Mouse (Mus musculus) embryonic facial prominence, embryonic 13.5 days (tissue): ENCODE results near the gene Bcl7c. TPM values are rescaled to one million over a fixed set of nuclear protein-coding genes. Genes with fewer than 3 reads are reported as not detected.
A peak's percentile ranks its signal among the peaks of the same experiment; 100 is the strongest.
"Not testable (repeated sequence)": the region's sequence is repeated elsewhere in the genome, so short reads cannot be mapped to it uniquely, and the experiment has no call there.

ENCODE experiments used
- ATAC-seq: fragments of 200-750 bp; cut with Nextera tagmentation; 2 replicates; pipeline ENCODE4 v1.8.0; 2017; ENCODE audit warnings: low read depth; ENCODE audit not compliant: insufficient number of reproducible peaks, insufficient read depth, low FRiP score, low TSS enrichment
- H3K27ac ChIP-seq: fragments of 300-500 bp; sonication (generic); 2 replicates; pipeline ENCODE4 v1.5.1; 2015; ENCODE audit warnings: moderate library complexity, mild to moderate bottlenecking, inconsistent platforms
- H3K27me3 ChIP-seq: fragments of 300-500 bp; sonication (generic); 2 replicates; pipeline ENCODE4 v1.6.1; 2015; ENCODE audit warnings: mild to moderate bottlenecking, inconsistent platforms
- H3K36me3 ChIP-seq: fragments of 300-500 bp; sonication (generic); 2 replicates; pipeline ENCODE4 v1.6.1; 2015; ENCODE audit warnings: mild to moderate bottlenecking, inconsistent platforms
- H3K4me1 ChIP-seq: fragments of 300-500 bp; sonication (generic); 2 replicates; pipeline ENCODE4 v1.6.1; 2015; ENCODE audit warnings: inconsistent platforms
- H3K4me2 ChIP-seq: fragments of 300-500 bp; sonication (generic); 2 replicates; pipeline ENCODE4 v1.6.1; 2015; ENCODE audit warnings: moderate library complexity, mild to moderate bottlenecking, inconsistent platforms
- H3K4me3 ChIP-seq: fragments of 300-500 bp; sonication (generic); 2 replicates; pipeline ENCODE4 v1.5.1; 2015; ENCODE audit warnings: mild to moderate bottlenecking, inconsistent platforms
- H3K9ac ChIP-seq: fragments of 300-500 bp; sonication (generic); 2 replicates; pipeline ENCODE4 v1.6.1; 2015; ENCODE audit warnings: mild to moderate bottlenecking, inconsistent platforms
- H3K9me3 ChIP-seq: fragments of 300-500 bp; sonication (generic); 2 replicates; pipeline ENCODE4 v1.6.1; 2016; ENCODE audit warnings: inconsistent platforms
- WGBS: fragments of 180-500 bp; shearing (Covaris S2); methylation state at CpG from one replicate; pipeline ENCODE4 v1.1.7; 2015; ENCODE audit warnings: mixed read lengths; 5-methylcytosine and 5-hydroxymethylcytosine counted together
- polyA plus RNA-seq: library from polyadenylated mRNA; unstranded; fragments of >200 nt; fragmentation: Nextera tagmentation; extraction: Ambion mirVana; gene quantifications from 2 replicates; pipeline ENCODE4 v1.2.1, GENCODE M21; 2015

Bcl7c gene
- polyA plus RNA-seq, 1 experiment from 2014 or later = 96.8 TPM

GRCm38 (mm10) chr7:127662926-127663325 is 45.8 kb downstream of the Bcl7c start:
- Histone ChIP-seq H3K27me3 (no peaks in the 10 kb centered on the region), H3K9me3 (no peaks in the 10 kb centered on the region), H3K27ac (no peak overlapping the region), H3K4me3 (no peak overlapping the region), H3K4me2 (no peak overlapping the region), H3K36me3 (peaks cover 49% of the 10 kb centered on the region), H3K4me1 (no peaks in the 10 kb centered on the region), H3K9ac (no peak overlapping the region)
- 88% methylated on average over 6 of the region's 6 CpGs for WGBS
- ATAC-seq = no peak

GRCm38 (mm10) chr7:127661833-127662232 is 46.9 kb downstream of the Bcl7c start:
- ATAC-seq = no peak

GRCm38 (mm10) chr7:127660882-127661281 is 47.9 kb downstream of the Bcl7c start:
- Histone ChIP-seq H3K4me2 (no peak overlapping the region), H3K9me3 (no peaks in the 10 kb centered on the region), H3K27me3 (no peaks in the 10 kb centered on the region), H3K4me1 (no peaks in the 10 kb centered on the region), H3K4me3 (no peak overlapping the region), H3K36me3 (peaks cover 33% of the 10 kb centered on the region), H3K27ac (no peak overlapping the region), H3K9ac (no peak overlapping the region)
- ATAC-seq = no peak
- WGBS = 84% methylated on average over 3 of the region's 3 CpGs

More at GRCm38 (mm10) chr7:127661833-127662232, 46.9 kb downstream of the Bcl7c start:
- 81% methylated on average over 6 of the region's 6 CpGs for WGBS
- no peaks in the 10 kb centered on the region for H3K4me1 ChIP-seq
- H3K27ac ChIP-seq = no peak overlapping the region
- H3K9me3 ChIP-seq = no peaks in the 10 kb centered on the region
- no peak overlapping the region for H3K9ac ChIP-seq
- peaks cover 43% of the 10 kb centered on the region for H3K36me3 ChIP-seq
- H3K27me3 ChIP-seq = no peaks in the 10 kb centered on the region
- H3K4me2 ChIP-seq = no peak overlapping the region
- H3K4me3 ChIP-seq = no peak overlapping the region

GRCm38 (mm10) chr7:127656946-127657345 is 51.8 kb downstream of the Bcl7c start:
- Histone ChIP-seq H3K27me3 (no peaks in the 10 kb centered on the region), H3K27ac (no peak overlapping the region), H3K9me3 (no peaks in the 10 kb centered on the region), H3K4me3 (no peak overlapping the region), H3K9ac (no peak overlapping the region), H3K4me2 (no peak overlapping the region), H3K36me3 (peaks cover 5% of the 10 kb centered on the region; the same call in 1 of the 2 replicates), H3K4me1 (peaks cover 8% of the 10 kb centered on the region; the same call in 1 of the 2 replicates)
- no peak for ATAC-seq
- WGBS = 37% methylated on average over 4 of the region's 4 CpGs

GRCm38 (mm10) chr7:127654318-127654717 is 54.4 kb downstream of the Bcl7c start:
- peaks cover 10% of the 10 kb centered on the region; the same call in 1 of the 2 replicates for H3K4me1 ChIP-seq
- H3K27me3 ChIP-seq = no peaks in the 10 kb centered on the region
- no peaks in the 10 kb centered on the region for H3K36me3 ChIP-seq
- H3K9me3 ChIP-seq = no peaks in the 10 kb centered on the region
- no peak overlapping the region for H3K4me3 ChIP-seq
- no peak overlapping the region for H3K9ac ChIP-seq
- ATAC-seq = no peak
- H3K27ac ChIP-seq = no peak overlapping the region
- H3K4me2 ChIP-seq = no peak overlapping the region
- WGBS = 80% methylated on average over 10 of the region's 10 CpGs

- peaks cover 10% of the 10 kb centered on the region; the same call in 1 of the 2 replicates for H3K4me1 ChIP-seq
- 9% methylated on average over 18 of the region's 18 CpGs for WGBS
- no peaks in the 10 kb centered on the region for H3K36me3 ChIP-seq
- peak overlapping the region; percentile 55 for H3K27ac ChIP-seq
- H3K4me2 ChIP-seq = peak overlapping the region; percentile 56
- H3K27me3 ChIP-seq = no peaks in the 10 kb centered on the region
- peak overlapping the region; percentile 26 for H3K4me3 ChIP-seq
- ATAC-seq = no peak
- no peaks in the 10 kb centered on the region for H3K9me3 ChIP-seq
- H3K9ac ChIP-seq = peak overlapping the region; percentile 64
Observed at GRCm38 (mm10) chr7:127652050-127652449, 56.7 kb downstream of the Bcl7c start.

- Histone ChIP-seq H3K4me3 (no peak overlapping the region), H3K9me3 (no peaks in the 10 kb centered on the region), H3K36me3 (no peaks in the 10 kb centered on the region), H3K4me1 (peaks cover 10% of the 10 kb centered on the region; the same call in 1 of the 2 replicates), H3K27me3 (no peaks in the 10 kb centered on the region), H3K27ac (0 out of 2 replicates have a peak overlapping the region, but pooled peaks have one; percentile 55), H3K9ac (no peak overlapping the region), H3K4me2 (peak overlapping the region; percentile 56)
- peak; percentile 52; the same call in 1 of the 2 replicates for ATAC-seq
- WGBS = 68% methylated on average over 2 of the region's 3 CpGs
Observed at GRCm38 (mm10) chr7:127651624-127652023, 57.1 kb downstream of the Bcl7c start.

- H3K4me2 ChIP-seq = no peak overlapping the region
- WGBS = 81% methylated on average over 6 of the region's 6 CpGs
- H3K9me3 ChIP-seq = no peaks in the 10 kb centered on the region
- no peaks in the 10 kb centered on the region for H3K36me3 ChIP-seq
- H3K27ac ChIP-seq = no peak overlapping the region
- no peak overlapping the region for H3K4me3 ChIP-seq
- peaks cover 10% of the 10 kb centered on the region; the same call in 1 of the 2 replicates for H3K4me1 ChIP-seq
- no peaks in the 10 kb centered on the region for H3K27me3 ChIP-seq
- ATAC-seq = no peak
- H3K9ac ChIP-seq = no peak overlapping the region
Observed at GRCm38 (mm10) chr7:127649206-127649605, 59.5 kb downstream of the Bcl7c start.

GRCm38 (mm10) chr7:127648516-127649201 is 60.1 kb downstream of the Bcl7c start:
- Histone ChIP-seq H3K36me3 (no peaks in the 10 kb centered on the region), H3K9ac (no peak overlapping the region), H3K4me2 (no peak overlapping the region), H3K4me3 (no peak overlapping the region), H3K27ac (no peak overlapping the region), H3K4me1 (peaks cover 10% of the 10 kb centered on the region; the same call in 1 of the 2 replicates), H3K9me3 (no peaks in the 10 kb centered on the region), H3K27me3 (no peaks in the 10 kb centered on the region)
- no peak for ATAC-seq
- 79% methylated on average over 4 of the region's 4 CpGs for WGBS

GRCm38 (mm10) chr7:127647576-127647975 is 61.2 kb downstream of the Bcl7c start:
- not testable (repeated sequence) for H3K9me3 ChIP-seq, H3K27ac ChIP-seq, H3K4me2 ChIP-seq, ATAC-seq, H3K4me1 ChIP-seq, H3K27me3 ChIP-seq, H3K36me3 ChIP-seq, H3K9ac ChIP-seq, H3K4me3 ChIP-seq
- 92% methylated on average over 7 of the region's 7 CpGs for WGBS

GRCm38 (mm10) chr7:127646363-127646762 is 62.4 kb downstream of the Bcl7c start:
- Histone ChIP-seq H3K4me2 (no peak overlapping the region), H3K36me3 (no peaks in the 10 kb centered on the region), H3K9me3 (no peaks in the 10 kb centered on the region), H3K4me1 (no peaks in the 10 kb centered on the region), H3K27me3 (no peaks in the 10 kb centered on the region), H3K27ac (no peak overlapping the region), H3K4me3 (no peak overlapping the region), H3K9ac (no peak overlapping the region)
- ATAC-seq = no peak
- WGBS = 87% methylated on average over 4 of the region's 4 CpGs

GRCm38 (mm10) chr7:127642254-127642653 is 66.5 kb downstream of the Bcl7c start:
- Histone ChIP-seq H3K4me2 (no peak overlapping the region), H3K9ac (no peak overlapping the region), H3K9me3 (no peaks in the 10 kb centered on the region), H3K27ac (no peak overlapping the region), H3K4me3 (no peak overlapping the region), H3K36me3 (no peaks in the 10 kb centered on the region), H3K27me3 (no peaks in the 10 kb centered on the region), H3K4me1 (peaks cover 4% of the 10 kb centered on the region; the same call in 1 of the 2 replicates)
- no peak for ATAC-seq
- WGBS = 66% methylated on average over 4 of the region's 4 CpGs
